Mouse (Mus musculus) adrenal gland, adult 18-20 months (tissue): ENCODE data around the gene Pa2g4. TPM values are rescaled to one million over a fixed set of nuclear protein-coding genes. Genes with fewer than 3 reads are reported as not detected.
"Not testable (repeated sequence)": the region's sequence is repeated elsewhere in the genome, so short reads cannot be mapped to it uniquely, and the experiment has no call there.

ENCODE experiments used
- DNase-seq, 2 experiments: peaks; one replicate each; pipeline ENCODE4 v3.0.0; 2021 to 2022; ENCODE audit warnings: low spot score in 2 of 2
- long read RNA-seq, 2 experiments: library from polyadenylated mRNA; stranded (forward); transcript quantifications; one replicate each; pipeline ENCODE4 v2.0.0; 2021
- total RNA-seq, 2 experiments: library from RNA; stranded (reverse); gene quantifications; 1 replicate in 1 of 2; 2 replicates in 1 of 2; pipeline ENCODE4 v1.2.3; 2021

The Pa2g4 gene
- total RNA-seq: 10 to 100 TPM; 72.6 to 85.2 TPM
- long read RNA-seq, experiment 1, transcript Pa2g4-201 (12 exons, 2,432 nt): major isoform, 41 of 43 reads
- long read RNA-seq, experiment 1, partial matches to known transcripts: 1 of 43 reads
- long read RNA-seq, experiment 1, other reads (novel, unspliced or antisense): 1 of 43 reads
- long read RNA-seq, experiment 2, transcript Pa2g4-201 (12 exons, 2,432 nt): major isoform, 53 of 69 reads
- long read RNA-seq, experiment 2, partial matches to known transcripts: 14 of 69 reads
- long read RNA-seq, experiment 2, other reads (novel, unspliced or antisense): 1 of 69 reads

GRCm38 (mm10) chr10:128565788-128566531 is at the start of gene Pa2g4:
Gene Pa2g4, minus strand, starts transcription at chr10:128565987.
- peak; percentile 93 to 96 for DNase-seq

DNA sequence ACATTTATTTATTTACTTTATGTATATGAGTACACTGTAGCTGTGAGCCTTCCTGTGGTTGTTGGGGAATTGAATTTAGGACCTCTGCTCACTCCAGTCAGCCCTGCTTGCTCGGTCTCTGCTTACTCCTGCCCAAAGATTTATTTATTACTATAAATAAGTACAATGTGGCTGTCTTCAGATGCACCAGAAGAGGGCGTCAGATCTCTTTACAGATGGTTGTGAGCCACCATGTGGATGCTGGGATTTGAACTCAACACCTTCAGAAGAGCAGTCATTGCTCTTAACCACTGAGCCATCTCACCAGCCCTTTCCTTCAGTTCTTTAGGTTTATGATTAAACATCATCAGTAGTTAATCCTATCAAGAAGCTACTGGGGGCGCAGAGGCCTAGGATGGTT is 49.1 kb upstream of the Pa2g4 start:
- no peak for DNase-seq

DNA sequence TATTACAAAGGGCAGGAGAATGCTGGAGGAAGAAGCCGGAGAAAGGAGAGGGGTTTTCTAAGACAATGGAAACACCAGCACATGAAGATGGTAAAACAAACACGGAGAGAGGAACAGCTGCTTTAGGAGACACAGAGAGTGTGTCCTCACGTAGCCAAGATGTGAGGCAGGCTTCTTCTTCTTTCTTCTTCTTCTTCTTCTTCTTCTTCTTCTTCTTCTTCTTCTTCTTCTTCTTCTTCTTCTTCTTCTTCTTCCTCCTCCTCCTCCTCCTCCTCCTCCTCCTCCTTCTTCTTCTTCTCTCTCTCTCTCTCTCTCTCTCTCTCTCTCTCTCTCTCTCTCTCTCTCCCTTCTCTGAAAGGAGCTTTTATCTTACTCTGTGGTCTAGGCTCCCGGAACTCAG is 48.0 kb upstream of the Pa2g4 start:
- DNase-seq: not testable (repeated sequence)

- DNase-seq: no peak
Observed at GRCm38 (mm10) chr10:128613154-128613440, 47.3 kb upstream of the Pa2g4 start.

DNA sequence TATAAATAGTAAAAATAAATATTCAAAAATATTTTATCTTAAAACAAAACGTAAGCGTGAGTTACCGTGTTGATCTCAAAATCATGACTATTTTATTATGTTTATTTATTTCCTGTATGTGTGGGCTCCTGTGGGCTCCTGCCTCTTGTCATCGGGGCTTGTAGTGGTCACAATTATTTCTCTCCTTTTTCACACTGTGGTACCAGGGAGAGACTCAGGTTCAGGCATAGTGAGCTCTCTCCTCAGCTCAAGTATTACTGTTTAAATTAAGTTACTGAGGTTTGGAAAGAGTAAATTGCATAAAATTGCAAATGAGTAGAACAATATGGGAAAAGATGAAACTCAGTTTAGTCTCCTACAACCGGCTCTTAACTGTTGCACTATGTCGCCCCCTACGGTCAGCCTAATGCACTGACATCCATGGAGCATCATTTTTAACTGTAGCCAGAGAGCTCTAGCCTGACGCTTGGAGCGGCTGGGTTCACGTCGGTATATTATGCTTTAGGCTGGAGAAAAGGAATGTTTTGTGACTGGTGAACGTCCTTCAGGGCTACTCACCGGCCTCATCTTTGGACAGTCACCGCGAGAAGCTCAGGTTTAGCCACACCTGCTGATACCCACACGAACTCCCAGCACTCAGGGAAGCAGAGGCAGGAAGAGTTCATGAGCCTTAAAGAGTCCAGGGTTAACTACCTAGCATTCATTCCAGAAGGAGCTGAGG is 46.8 kb upstream of the Pa2g4 start:
- DNase-seq: peak; percentile 69 to 77

- no peak for DNase-seq
Observed at GRCm38 (mm10) chr10:128606483-128606882, 40.7 kb upstream of the Pa2g4 start.

GRCm38 (mm10) chr10:128602470-128603128 is 36.8 kb upstream of the Pa2g4 start:
- no peak for DNase-seq

DNA sequence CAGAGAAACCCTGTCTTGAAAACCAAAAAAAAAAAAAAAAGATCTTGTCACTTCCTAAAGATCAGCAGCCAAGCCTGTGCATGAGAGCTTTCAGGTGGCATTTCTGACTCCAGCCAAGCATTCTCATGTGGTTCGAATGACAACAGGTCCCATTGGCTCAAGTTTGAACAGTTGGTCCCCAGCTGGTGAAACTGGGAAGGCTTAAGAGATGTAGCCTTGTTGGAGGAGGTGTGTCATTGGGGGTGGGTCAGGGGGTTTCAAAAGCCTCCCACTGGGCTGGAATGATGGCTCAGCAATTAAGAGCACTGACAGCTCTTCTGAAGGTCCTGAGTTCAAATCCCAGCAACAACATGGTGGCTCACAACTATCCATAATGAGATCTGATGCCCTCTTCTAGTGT is 35.7 kb upstream of the Pa2g4 start:
- DNase-seq: no peak

- DNase-seq: no peak
Observed at GRCm38 (mm10) chr10:128598476-128598875, 32.7 kb upstream of the Pa2g4 start.

- no peak for DNase-seq
Observed at GRCm38 (mm10) chr10:128592797-128593196, 27.0 kb upstream of the Pa2g4 start.

DNA sequence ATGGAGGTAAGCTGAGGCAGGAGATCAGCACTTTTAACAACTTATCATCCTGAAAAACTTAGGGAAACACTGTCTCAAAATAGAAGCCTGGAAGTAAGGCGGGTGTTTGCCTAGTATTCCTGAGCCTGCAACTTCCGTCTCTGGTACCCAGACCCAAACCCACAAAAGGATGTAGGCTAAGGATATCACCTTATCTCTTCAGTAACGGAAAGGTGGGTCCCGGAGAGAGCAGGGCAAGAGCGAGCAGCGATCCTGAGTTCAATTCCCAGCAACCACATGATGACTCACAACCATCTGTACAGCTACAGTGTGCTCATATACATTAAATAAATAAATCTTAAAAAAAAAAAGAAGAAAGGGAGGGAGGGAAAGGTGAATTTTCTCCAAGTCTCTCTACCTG is 25.6 kb upstream of the Pa2g4 start:
- no peak for DNase-seq

- peak; percentile 71 to 78 for DNase-seq
Observed at GRCm38 (mm10) chr10:128590193-128590690, 24.5 kb upstream of the Pa2g4 start.

DNA sequence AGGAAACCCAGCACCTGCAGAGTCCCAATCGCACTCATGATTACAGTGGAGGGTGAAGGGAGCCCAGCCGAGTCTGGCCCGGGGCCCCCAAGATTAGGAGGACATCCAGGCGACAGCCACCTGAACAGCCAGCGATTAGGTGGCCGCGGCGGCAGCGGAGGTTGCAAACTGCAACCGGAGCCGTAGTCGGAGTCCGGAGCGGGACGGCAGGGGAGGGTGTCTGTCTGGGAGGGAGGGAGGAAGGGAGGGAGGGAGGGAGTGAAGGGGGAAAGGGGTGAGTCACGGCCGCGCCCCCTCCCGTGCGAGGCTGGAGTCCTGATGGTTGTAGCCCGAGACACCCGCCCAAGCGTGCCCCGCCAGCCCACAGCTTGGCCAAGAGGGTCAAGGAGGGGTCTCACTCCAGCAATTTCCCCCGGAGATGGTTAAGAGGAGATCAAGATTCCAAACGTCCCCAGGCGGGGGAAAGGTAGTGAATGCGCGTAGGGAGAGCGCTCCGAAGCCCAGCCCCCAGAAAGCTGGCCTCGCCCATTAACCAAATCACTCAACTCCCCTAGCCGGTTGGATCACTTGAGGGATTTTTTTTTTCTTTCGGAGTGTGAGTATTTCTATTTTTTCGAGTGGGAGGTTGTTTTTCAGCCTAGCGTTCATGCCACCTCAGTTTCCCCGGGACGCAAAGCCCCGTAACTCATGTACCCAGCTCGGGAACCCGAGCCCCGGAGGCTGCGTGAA is 23.8 kb upstream of the Pa2g4 start, which contains the start of gene Erbb3:
Gene Erbb3 (minus strand): TSS at position 189 of the 729 bp plus-strand sequence.
- peak; percentile 51 to 62 for DNase-seq

GRCm38 (mm10) chr10:128588775-128589463 is 23.1 kb upstream of the Pa2g4 start:
- no peak for DNase-seq

- no peak for DNase-seq
Observed at GRCm38 (mm10) chr10:128588136-128588535, 22.3 kb upstream of the Pa2g4 start.

DNA sequence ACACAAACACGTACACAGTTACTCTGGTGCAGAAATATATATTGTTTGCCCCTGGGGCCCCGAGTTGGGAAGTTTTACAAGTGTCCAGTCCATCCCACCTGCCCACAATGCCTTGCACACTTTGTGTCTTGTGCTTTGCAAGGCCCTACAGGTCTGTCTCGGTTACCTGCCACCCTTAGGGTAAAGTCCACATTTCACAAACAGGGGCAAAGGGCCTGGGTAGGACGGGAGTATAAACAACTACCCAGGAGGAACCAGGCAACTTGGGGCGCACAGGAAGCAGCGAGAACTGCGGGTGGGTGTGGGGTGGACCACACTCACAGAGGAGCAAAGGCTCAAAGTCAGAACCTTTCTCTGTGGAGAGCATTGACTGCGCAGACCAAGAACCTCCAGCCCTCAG is 21.9 kb upstream of the Pa2g4 start:
- no peak for DNase-seq

DNA sequence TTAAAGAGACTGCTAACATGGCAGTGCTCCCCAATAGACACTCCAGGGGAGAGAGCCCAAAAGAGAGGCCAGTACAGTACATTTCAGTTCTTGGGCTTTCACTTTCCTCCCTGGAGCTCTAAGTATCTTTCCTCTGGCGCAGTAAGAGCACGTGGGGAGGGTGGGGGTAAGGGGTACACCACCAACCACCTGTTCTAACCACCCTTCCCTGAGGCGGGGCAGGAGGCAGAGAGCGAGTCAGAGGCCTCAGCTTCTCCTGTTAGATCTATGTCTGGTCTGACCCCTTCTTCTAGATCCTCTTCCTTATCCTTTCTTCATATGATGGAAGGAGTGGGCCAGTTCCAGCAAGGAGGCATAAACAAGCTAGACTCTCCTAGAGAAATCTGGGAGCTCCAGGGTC is 21.3 kb upstream of the Pa2g4 start:
- no peak for DNase-seq

DNA sequence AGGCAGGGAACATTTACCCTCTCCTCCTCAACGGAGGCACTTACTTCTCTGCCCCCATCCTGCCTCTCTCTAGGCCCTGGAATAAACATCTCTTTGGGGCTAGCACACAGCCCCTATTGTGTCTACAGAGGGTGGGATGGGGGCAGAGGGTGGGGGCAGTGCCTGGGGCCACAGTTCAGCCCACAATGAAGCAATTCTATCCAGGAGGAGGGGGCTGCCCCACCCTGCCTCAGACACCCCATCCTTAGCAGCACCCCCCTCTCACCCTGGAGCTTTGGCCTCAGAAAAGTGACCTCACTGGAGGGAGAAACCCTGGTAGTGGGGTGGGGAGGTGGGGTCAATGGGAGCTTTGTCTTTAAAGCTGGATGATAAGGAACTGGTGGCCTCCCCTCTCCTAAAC is 20.8 kb upstream of the Pa2g4 start:
- DNase-seq: no peak

- no peak for DNase-seq
Observed at GRCm38 (mm10) chr10:128584386-128584785, 18.6 kb upstream of the Pa2g4 start.

DNA sequence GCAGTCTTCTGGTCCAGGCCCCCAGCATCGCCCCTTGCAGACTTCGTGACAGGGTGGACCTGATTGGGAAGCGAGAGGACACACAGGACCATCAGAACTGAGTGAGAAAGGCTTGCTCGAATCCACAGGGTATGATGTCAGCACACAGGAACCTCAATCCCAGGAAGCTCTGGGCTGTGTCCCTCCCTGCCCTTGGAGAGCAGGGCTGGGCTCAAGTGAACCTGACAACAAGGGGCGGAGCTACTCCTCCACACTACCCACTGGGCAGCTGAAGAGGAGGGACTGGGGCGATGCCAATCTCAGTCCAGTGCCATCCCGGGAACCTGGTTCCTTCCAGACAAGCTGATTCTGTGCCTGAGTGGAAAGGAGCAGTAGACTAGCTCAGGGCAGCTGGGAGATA is 17.9 kb upstream of the Pa2g4 start:
- peak; percentile 36 to 50 for DNase-seq
